Mouse (Mus musculus): Measurements from ENCODE around the gene Catsper3.

Gene Catsper3

GRCm38 (mm10) chr13:55784268-55784667 lies at the start of gene Catsper3:
TSS of gene Catsper3 (plus strand) at chr13:55784568.
- DNase-seq (ENCODE audit: low spot score in 2 of 2): no peak

- DNase-seq (ENCODE audit: low spot score in 2 of 2): no peak
Measured at GRCm38 (mm10) chr13:55737885-55738284, 46.5 kb upstream of the Catsper3 start.

GRCm38 (mm10) chr13:55742306-55742705 lies 42.1 kb upstream of the Catsper3 start:
- DNase-seq (ENCODE audit: low spot score in 2 of 2): no peak

- DNase-seq (ENCODE audit: low spot score in 2 of 2): no peak
Measured at GRCm38 (mm10) chr13:55754380-55754779, 30.0 kb upstream of the Catsper3 start.

GRCm38 (mm10) chr13:55756789-55757188 lies 27.6 kb upstream of the Catsper3 start:
- no peak for DNase-seq (ENCODE audit: low spot score in 2 of 2)

GRCm38 (mm10) chr13:55757645-55758044 lies 26.7 kb upstream of the Catsper3 start:
- no peak for DNase-seq (ENCODE audit: low spot score in 2 of 2)

GRCm38 (mm10) chr13:55760576-55760975 lies 23.8 kb upstream of the Catsper3 start:
- DNase-seq (ENCODE audit: low spot score in 2 of 2): no peak

GRCm38 (mm10) chr13:55761486-55761885 lies 22.9 kb upstream of the Catsper3 start:
- DNase-seq (ENCODE audit: low spot score in 2 of 2): no peak

- no peak for DNase-seq (ENCODE audit: low spot score in 2 of 2)
Measured at GRCm38 (mm10) chr13:55774352-55774751, 10.0 kb upstream of the Catsper3 start.

GRCm38 (mm10) chr13:55775056-55775455 lies 9.3 kb upstream of the Catsper3 start:
- DNase-seq (ENCODE audit: low spot score in 2 of 2): no peak

- DNase-seq (ENCODE audit: low spot score in 2 of 2): no peak
Measured at GRCm38 (mm10) chr13:55786120-55786519, 1.8 kb downstream of the Catsper3 start.

- DNase-seq (ENCODE audit: low spot score in 2 of 2): no peak
Measured at GRCm38 (mm10) chr13:55801246-55801645, 16.9 kb downstream of the Catsper3 start.

GRCm38 (mm10) chr13:55803973-55804372 lies 19.6 kb downstream of the Catsper3 start:
- no peak for DNase-seq (ENCODE audit: low spot score in 2 of 2)

- no peak for DNase-seq (ENCODE audit: low spot score in 2 of 2)
Measured at GRCm38 (mm10) chr13:55809041-55809623, 24.8 kb downstream of the Catsper3 start.

GRCm38 (mm10) chr13:55809707-55810106 lies 25.3 kb downstream of the Catsper3 start:
- no peak for DNase-seq (ENCODE audit: low spot score in 2 of 2)

- DNase-seq (ENCODE audit: low spot score in 2 of 2): no peak
Measured at GRCm38 (mm10) chr13:55810947-55811346, 26.6 kb downstream of the Catsper3 start.

- no peak for DNase-seq (ENCODE audit: low spot score in 2 of 2)
Measured at GRCm38 (mm10) chr13:55813490-55814016, 29.2 kb downstream of the Catsper3 start.

- no peak for DNase-seq (ENCODE audit: low spot score in 2 of 2)
Measured at GRCm38 (mm10) chr13:55814834-55815233, 30.5 kb downstream of the Catsper3 start.

GRCm38 (mm10) chr13:55822499-55822898 lies 38.1 kb downstream of the Catsper3 start:
- no peak for DNase-seq (ENCODE audit: low spot score in 2 of 2)

GRCm38 (mm10) chr13:55824151-55824945 lies 40.0 kb downstream of the Catsper3 start:
- DNase-seq (ENCODE audit: low spot score in 2 of 2): no peak

GRCm38 (mm10) chr13:55825245-55825681 lies 40.9 kb downstream of the Catsper3 start:
- no peak for DNase-seq (ENCODE audit: low spot score in 2 of 2)

GRCm38 (mm10) chr13:55826008-55826671 lies 41.8 kb downstream of the Catsper3 start:
- DNase-seq (ENCODE audit: low spot score in 2 of 2): no peak

Measured in spleen, postnatal 36 days (tissue).